Mouse (Mus musculus) limb, embryonic 11.5 days (tissue): ENCODE measurements around the gene Ifna7. TPM values are rescaled to one million over a fixed set of nuclear protein-coding genes. Genes with fewer than 3 reads are reported as not detected.

Source experiments
- ATAC-seq: fragments of 200-750 bp; cut with Nextera tagmentation; 2 replicates; pipeline ENCODE4 v1.8.0; 2017; ENCODE audit warnings: low read depth; ENCODE audit not compliant: insufficient number of reproducible peaks, low FRiP score, low TSS enrichment
- DNase-seq: peaks from one replicate; pipeline ENCODE4 v3.0.0-alpha.2; 2015; ENCODE audit warnings: low spot score
- H3K27ac ChIP-seq: fragments of 300-500 bp; sonication (generic); replicated peaks from 2 replicates; pipeline ENCODE4 v1.5.1; 2014; ENCODE audit warnings: low read depth, mild to moderate bottlenecking, low read length
- H3K27me3 ChIP-seq: fragments of 300-500 bp; sonication (generic); 2 replicates; pipeline ENCODE4 v1.6.1; 2014; ENCODE audit warnings: mild to moderate bottlenecking, low read length, mixed read lengths; ENCODE audit not compliant: control insufficient read depth, insufficient read depth
- H3K36me3 ChIP-seq: fragments of 300-500 bp; sonication (generic); 2 replicates; pipeline ENCODE4 v1.6.1; 2014; ENCODE audit warnings: mild to moderate bottlenecking, low read length, moderate library complexity, mixed read lengths; ENCODE audit not compliant: control insufficient read depth, insufficient read depth
- H3K4me1 ChIP-seq: fragments of 300-500 bp; sonication (generic); 2 replicates; pipeline ENCODE4 v1.6.1; 2014; ENCODE audit warnings: low read length, mixed read lengths; ENCODE audit not compliant: control insufficient read depth, insufficient read depth
- H3K4me2 ChIP-seq: fragments of 300-500 bp; sonication (generic); 2 replicates; pipeline ENCODE4 v1.6.1; 2014; ENCODE audit warnings: low read depth, mild to moderate bottlenecking, moderate library complexity; ENCODE audit not compliant: severe bottlenecking
- H3K4me3 ChIP-seq: fragments of 300-500 bp; sonication (generic); 2 replicates; pipeline ENCODE4 v1.5.1; 2014; ENCODE audit warnings: low read depth, low read length
- H3K9ac ChIP-seq: fragments of 300-500 bp; sonication (generic); 2 replicates; pipeline ENCODE4 v1.6.1; 2014; ENCODE audit warnings: mild to moderate bottlenecking, low read length
- H3K9me3 ChIP-seq: fragments of 300-500 bp; sonication (generic); 2 replicates; pipeline ENCODE4 v1.6.1; 2016; ENCODE audit warnings: low read length; ENCODE audit not compliant: control insufficient read depth
- WGBS: fragments of 180-500 bp; shearing (Covaris S2); extraction: QIAGEN DNeasy Blood & Tissue Kit; methylation state at CpG from one replicate; pipeline ENCODE4 v1.1.7; 2014; 5-methylcytosine and 5-hydroxymethylcytosine counted together
- polyA plus RNA-seq: library from polyadenylated mRNA; unstranded; fragments of >200 nt; fragmentation: Nextera tagmentation; extraction: Ambion mirVana; gene quantifications from 2 replicates; pipeline ENCODE4 v1.2.1, GENCODE M21; 2014

Ifna7 gene
- polyA plus RNA-seq, 1 experiment from 2014 or later, result not detected

DNA sequence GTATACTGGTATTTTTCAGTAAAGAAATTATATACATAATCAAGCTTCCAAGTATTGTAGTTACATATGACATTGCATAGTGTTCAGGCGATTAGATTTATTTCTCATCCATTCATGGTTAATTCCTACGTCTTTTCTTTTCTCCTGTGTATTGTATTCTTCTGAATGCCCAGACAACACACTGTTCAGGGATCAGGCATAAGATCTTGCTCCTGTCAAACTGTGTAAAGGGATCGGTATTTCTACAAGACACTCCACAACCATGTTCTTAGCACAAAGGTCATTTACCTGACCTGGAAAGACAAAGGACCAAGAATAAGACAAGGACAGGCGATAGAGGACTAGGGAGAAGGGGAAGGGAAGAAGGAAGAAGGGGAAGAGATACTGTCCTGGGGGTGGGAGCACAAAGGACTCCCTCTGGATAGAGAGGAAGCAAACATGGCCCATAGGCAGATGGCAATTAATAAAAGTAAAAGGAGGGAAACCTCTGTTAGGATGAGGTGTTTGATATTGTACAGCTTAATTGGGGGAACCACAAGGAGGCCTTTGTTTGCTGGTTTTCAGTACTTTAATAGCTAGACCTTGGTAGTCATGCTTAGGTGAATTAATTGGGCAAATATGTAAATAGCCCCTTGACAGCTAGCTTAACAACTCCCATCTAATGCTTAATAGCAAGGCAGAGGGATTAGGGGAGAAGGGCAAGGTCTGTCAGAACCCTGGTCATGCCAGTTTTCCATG is 35.2 kb downstream of the Ifna7 start:
- no peaks in the 10 kb centered on the region for H3K27me3 ChIP-seq
- no peaks in the 10 kb centered on the region for H3K4me1 ChIP-seq
- DNase-seq (no peak), ATAC-seq (no peak)
- no peak overlapping the region for H3K4me2 ChIP-seq
- no peak overlapping the region for H3K9ac ChIP-seq
- H3K27ac ChIP-seq, result no peak overlapping the region
- H3K4me3 ChIP-seq, result no peak overlapping the region
- H3K36me3 ChIP-seq, result no peaks in the 10 kb centered on the region
- WGBS, result 84% methylated on average over 4 of the region's 4 CpGs
- H3K9me3 ChIP-seq, result no peaks in the 10 kb centered on the region

DNA sequence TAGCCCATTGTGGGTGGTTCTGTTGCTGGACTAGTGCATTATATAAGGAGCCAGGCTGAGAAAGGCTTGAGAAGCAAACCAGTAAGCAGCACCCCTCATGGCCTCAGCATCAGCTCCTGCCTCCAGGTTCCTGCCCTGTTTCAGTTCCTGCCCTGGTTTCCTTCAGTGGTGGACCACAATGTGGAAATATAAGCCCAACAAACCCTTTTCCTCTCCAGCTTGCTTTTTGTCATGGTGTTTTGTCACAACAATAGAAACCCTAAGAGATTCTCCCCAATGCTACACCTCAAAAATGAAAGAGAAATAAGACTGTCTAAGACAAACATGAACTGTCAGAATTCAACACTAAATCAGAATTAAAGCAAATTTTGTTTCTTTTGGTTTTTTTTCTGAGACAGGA is 43.2 kb downstream of the Ifna7 start:
- no peak overlapping the region for H3K9ac ChIP-seq
- H3K27ac ChIP-seq, result no peak overlapping the region
- no peak overlapping the region for H3K4me2 ChIP-seq
- no peak for DNase-seq
- no peaks in the 10 kb centered on the region for H3K9me3 ChIP-seq
- no peaks in the 10 kb centered on the region for H3K27me3 ChIP-seq
- H3K4me3 ChIP-seq, result no peak overlapping the region
- H3K4me1 ChIP-seq, result no peaks in the 10 kb centered on the region
- no peaks in the 10 kb centered on the region for H3K36me3 ChIP-seq
- ATAC-seq, result no peak

DNA sequence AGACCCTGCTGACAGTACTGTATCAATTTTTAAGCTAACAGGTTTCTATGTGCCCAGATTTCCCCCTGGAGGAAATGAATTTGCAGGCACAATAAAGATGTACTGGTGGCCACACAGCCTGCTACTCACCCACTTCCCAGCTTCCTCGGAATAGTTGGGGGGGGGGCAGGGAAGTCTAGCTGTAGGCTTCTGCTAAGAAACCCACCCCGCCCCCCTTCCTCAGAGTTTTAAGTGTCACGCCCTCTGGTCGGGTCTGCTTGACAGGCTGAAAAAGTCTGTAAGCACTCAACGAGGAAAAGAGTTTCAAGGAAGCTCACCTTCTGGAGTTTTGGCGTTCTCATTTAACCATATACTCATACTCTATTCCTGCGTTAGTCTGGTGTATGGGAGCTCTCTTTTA is 47.3 kb downstream of the Ifna7 start:
- Histone ChIP-seq H3K9me3 (no peaks in the 10 kb centered on the region), H3K27ac (no peak overlapping the region), H3K4me3 (no peak overlapping the region), H3K36me3 (no peaks in the 10 kb centered on the region), H3K27me3 (peaks cover 2% of the 10 kb centered on the region; the same call in 1 of the 2 replicates), H3K4me1 (peaks cover 3% of the 10 kb centered on the region; the same call in 1 of the 2 replicates), H3K9ac (no peak overlapping the region), H3K4me2 (no peak overlapping the region)
- ATAC-seq (no peak), DNase-seq (no peak)
- WGBS, result 9% methylated on average over 7 of the region's 7 CpGs

DNA sequence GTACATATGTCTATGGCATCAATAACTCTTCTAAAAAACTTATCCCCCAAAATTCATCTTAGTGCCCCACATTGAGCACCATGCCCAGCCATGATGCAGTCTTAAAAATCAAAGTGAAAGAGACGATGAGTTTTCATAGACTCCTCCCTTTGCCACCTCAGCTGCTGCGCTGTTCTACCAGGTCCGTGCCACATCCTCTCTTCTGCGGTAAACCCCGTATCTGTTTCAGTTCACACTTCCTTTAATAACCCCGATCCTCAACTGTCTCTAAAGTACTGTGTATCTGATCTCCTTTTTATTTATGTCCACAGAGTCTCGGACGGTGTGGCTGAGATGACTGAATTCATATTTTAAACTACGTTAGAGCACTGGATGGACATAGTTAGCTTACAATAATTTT is 48.6 kb downstream of the Ifna7 start:
- Histone ChIP-seq H3K4me1 (peaks cover 3% of the 10 kb centered on the region; the same call in 1 of the 2 replicates), H3K9ac (no peak overlapping the region), H3K36me3 (no peaks in the 10 kb centered on the region), H3K4me2 (no peak overlapping the region), H3K4me3 (no peak overlapping the region), H3K27me3 (peaks cover 2% of the 10 kb centered on the region; the same call in 1 of the 2 replicates), H3K27ac (no peak overlapping the region), H3K9me3 (no peaks in the 10 kb centered on the region)
- ATAC-seq (no peak), DNase-seq (no peak)
- WGBS, result 65% methylated on average over 9 of the region's 9 CpGs

DNA sequence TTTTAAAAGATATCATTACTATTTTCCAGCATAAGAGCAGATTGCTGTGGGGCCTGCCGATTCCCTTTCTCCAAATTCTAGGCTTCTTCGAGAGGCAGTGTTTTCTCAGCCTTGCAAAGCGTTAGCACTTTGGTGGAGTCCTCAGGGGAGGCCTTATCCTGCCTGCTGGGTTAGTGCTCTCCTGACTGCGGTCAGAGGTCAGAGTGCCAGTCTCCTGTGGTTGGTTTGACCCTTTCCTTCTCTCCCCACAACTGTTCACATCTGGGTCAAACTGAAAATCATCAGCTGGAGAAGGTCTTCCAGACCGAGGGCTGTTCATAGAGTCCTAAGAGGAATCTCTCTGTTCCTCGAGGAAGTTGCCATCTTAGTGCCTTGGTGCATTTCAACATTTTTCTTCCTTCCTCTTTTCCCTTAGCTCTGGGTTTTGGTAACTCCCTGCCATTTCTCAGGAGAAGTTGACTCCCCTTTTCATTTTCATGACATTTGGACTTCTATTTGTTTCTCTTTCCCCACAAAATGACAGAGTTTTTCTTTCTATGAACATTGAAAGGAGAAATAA is 49.1 kb downstream of the Ifna7 start:
- no peak for ATAC-seq
- H3K36me3 ChIP-seq, result no peaks in the 10 kb centered on the region
- WGBS, result 44% methylated on average over 6 of the region's 6 CpGs

More for the DNA sequence above, 49.1 kb downstream of the Ifna7 start:
- DNase-seq, result no peak
- Histone ChIP-seq H3K4me1 (peaks cover 3% of the 10 kb centered on the region; the same call in 1 of the 2 replicates), H3K27me3 (peaks cover 2% of the 10 kb centered on the region; the same call in 1 of the 2 replicates), H3K4me2 (no peak overlapping the region), H3K27ac (no peak overlapping the region), H3K9ac (no peak overlapping the region), H3K4me3 (no peak overlapping the region), H3K9me3 (no peaks in the 10 kb centered on the region)

Other genes with a start within 250 kb of the Ifna7 start
- gene Ifna14, start 244.4 kb upstream of the Ifna7 start, polyA plus RNA-seq, result not detected in 2 replicates
- not detected in 2 replicates for gene Ifna9, start 223.8 kb upstream of the Ifna7 start, polyA plus RNA-seq
- not detected in 2 replicates for gene Ifna12, start 212.9 kb upstream of the Ifna7 start, polyA plus RNA-seq
- not detected in 2 replicates for gene C87499, start 181.8 kb upstream of the Ifna7 start, polyA plus RNA-seq
- not detected in 2 replicates for gene Ifna13, start 171.8 kb upstream of the Ifna7 start, polyA plus RNA-seq
- gene Ifna16, start 139.3 kb upstream of the Ifna7 start, polyA plus RNA-seq, result not detected in 2 replicates
- gene Ifna2, start 132.3 kb upstream of the Ifna7 start, polyA plus RNA-seq, result not detected in 2 replicates
- gene Ifnab, start 124.9 kb upstream of the Ifna7 start, polyA plus RNA-seq, result not detected in 2 replicates
- gene Gm26566, start 94.4 kb upstream of the Ifna7 start, polyA plus RNA-seq, result 0.81 and 1.5 TPM in 2 replicates
- 139 and 140 TPM in 2 replicates for gene Klhl9, start 93.8 kb upstream of the Ifna7 start, polyA plus RNA-seq
- not detected in 2 replicates for gene Gm13271, start 61.4 kb upstream of the Ifna7 start, polyA plus RNA-seq
- gene Gm13283, start 56.1 kb upstream of the Ifna7 start, polyA plus RNA-seq, result 0.13 TPM in 1 of 2 replicates, not detected in the other
- gene Gm13290, start 42.4 kb upstream of the Ifna7 start, polyA plus RNA-seq, result 0.38 TPM in 1 of 2 replicates, not detected in the other
- not detected in 2 replicates for gene Gm13289, start 39.3 kb upstream of the Ifna7 start, polyA plus RNA-seq
- gene Gm13272, start 36.4 kb upstream of the Ifna7 start, polyA plus RNA-seq, result not detected in 2 replicates
- gene Ifnz, start 34.1 kb upstream of the Ifna7 start, polyA plus RNA-seq, result not detected in 2 replicates
- gene Gm13276, start 30.5 kb upstream of the Ifna7 start, polyA plus RNA-seq, result not detected in 2 replicates
- not detected in 2 replicates for gene Gm13277, start 27.6 kb upstream of the Ifna7 start, polyA plus RNA-seq
- not detected in 2 replicates for gene Gm13278, start 24.7 kb upstream of the Ifna7 start, polyA plus RNA-seq
- not detected in 2 replicates for gene Gm13275, start 21.7 kb upstream of the Ifna7 start, polyA plus RNA-seq
- gene Gm13279, start 18.8 kb upstream of the Ifna7 start, polyA plus RNA-seq, result not detected in 2 replicates
- 1.1 and 1.4 TPM in 2 replicates for gene Gm13285, start 16.6 kb upstream of the Ifna7 start, polyA plus RNA-seq
- gene Gm13287, start 13.0 kb upstream of the Ifna7 start, polyA plus RNA-seq, result not detected in 2 replicates
- not detected in 2 replicates for gene Gm13288, start 10.7 kb upstream of the Ifna7 start, polyA plus RNA-seq
- gene Ifna11, start 3.7 kb downstream of the Ifna7 start, polyA plus RNA-seq, result not detected in 2 replicates
- not detected in 2 replicates for gene Ifna6, start 11.2 kb downstream of the Ifna7 start, polyA plus RNA-seq
- gene Ifna5, start 19.3 kb downstream of the Ifna7 start, polyA plus RNA-seq, result not detected in 2 replicates
- not detected in 2 replicates for gene Ifna4, start 25.6 kb downstream of the Ifna7 start, polyA plus RNA-seq
- gene Ifna1, start 33.9 kb downstream of the Ifna7 start, polyA plus RNA-seq, result not detected in 2 replicates
- not detected in 2 replicates for gene Ifne, start 64.0 kb downstream of the Ifna7 start, polyA plus RNA-seq